Comparison of ENCODE assay signal across 24 mouse cellular contexts in the genomic region with DNA sequence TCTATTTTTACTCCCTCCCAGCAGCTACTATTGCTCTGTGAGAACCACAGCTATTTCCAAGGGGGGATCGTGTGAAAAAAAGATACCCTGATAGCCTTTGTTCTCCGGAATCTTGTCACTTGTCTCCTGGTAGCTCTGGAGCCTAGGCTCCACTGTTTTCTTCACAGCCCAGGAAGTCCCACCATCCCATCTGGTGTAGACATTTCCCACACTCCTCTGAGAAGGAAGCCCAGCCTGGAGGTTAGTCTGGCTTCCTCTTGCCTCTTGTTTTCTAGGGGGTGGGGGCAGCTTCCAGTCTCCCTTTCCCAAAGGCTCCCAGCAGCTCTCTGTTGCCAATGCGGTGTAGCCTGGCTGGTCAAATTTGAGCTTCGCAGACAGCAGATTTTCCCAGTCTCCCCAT.
A peak's percentile ranks its signal among the peaks of the same experiment; 100 is the strongest.
DNase-seq lines count a peak whose midpoint lies in the region; ATAC-seq and TF ChIP-seq lines count a peak whose summit lies in the region.
"Had no signal": no experiment of that assay in that cellular context is flagged by ENCODE, and none has a peak within 500 bp of the region (broad histone marks: within the 10 kb centered on the region; RNA-seq: fewer than 3 reads in every experiment).

No protein-coding gene starts in this region.

- H3K27ac ChIP-seq in heart, adult 2 months = peak overlapping the region; percentile 44
- H3K27ac ChIP-seq in hindbrain, embryonic 10.5 days = peak overlapping the region; percentile 23; the same call in 1 of the 2 replicates
- H3K27ac ChIP-seq in hindbrain, embryonic 16.5 days (ENCODE audit: low read depth, low read length) = no peak overlapping the region
- H3K27ac ChIP-seq in stomach, embryonic 14.5 days (ENCODE audit: low read length) = peak overlapping the region; percentile 61; the same call in 1 of the 2 replicates
- no peak overlapping the region for H3K27ac ChIP-seq in stomach, postnatal 0 days (replicated peaks)
- H3K27ac ChIP-seq in thymus, adult 2 months (ENCODE audit: control insufficient read depth, insufficient read depth, low read length) = no peak overlapping the region
- H3K27ac ChIP-seq: embryonic facial prominence, embryonic 15.5 days; hindbrain, embryonic 15.5 days; limb, embryonic 15.5 days; liver, embryonic 14.5 days; midbrain, embryonic 12.5 days; neural tube, embryonic 15.5 days had no signal

- no peak overlapping the region for H3K4me2 ChIP-seq in hindbrain, embryonic 16.5 days (ENCODE audit: low read length)
- H3K4me2 ChIP-seq in stomach, embryonic 14.5 days (replicated peaks; ENCODE audit: low read depth, low read length) = no peak overlapping the region
- no peak overlapping the region for H3K4me2 ChIP-seq in stomach, postnatal 0 days (replicated peaks; ENCODE audit: low read depth)
- H3K4me2 ChIP-seq: embryonic facial prominence, embryonic 15.5 days; hindbrain, embryonic 15.5 days; limb, embryonic 15.5 days; midbrain, embryonic 12.5 days; neural tube, embryonic 15.5 days had no signal

- H3K9ac ChIP-seq in heart, adult 2 months (ENCODE audit: low read depth, low read length) = no peak overlapping the region
- no peak overlapping the region for H3K9ac ChIP-seq in hindbrain, embryonic 16.5 days (ENCODE audit: low read depth, low read length)
- H3K9ac ChIP-seq in stomach, embryonic 14.5 days (replicated peaks; ENCODE audit: low read depth, low read length) = no peak overlapping the region
- no peak overlapping the region for H3K9ac ChIP-seq in stomach, postnatal 0 days (ENCODE audit: low read length)
- H3K9ac ChIP-seq: embryonic facial prominence, embryonic 15.5 days; hindbrain, embryonic 15.5 days; limb, embryonic 15.5 days; liver, embryonic 14.5 days; midbrain, embryonic 12.5 days; neural tube, embryonic 15.5 days had no signal

- no peak overlapping the region for H3K4me3 ChIP-seq in heart, adult 2 months
- no peak overlapping the region for H3K4me3 ChIP-seq in hindbrain, embryonic 10.5 days
- no peak overlapping the region for H3K4me3 ChIP-seq in hindbrain, embryonic 16.5 days (ENCODE audit: low read length)
- no peak overlapping the region for H3K4me3 ChIP-seq in stomach, embryonic 14.5 days (ENCODE audit: low read depth, low read length)
- no peak overlapping the region for H3K4me3 ChIP-seq in stomach, postnatal 0 days (ENCODE audit: low read depth, low read length)
- H3K4me3 ChIP-seq in thymus, adult 2 months (ENCODE audit: control insufficient read depth, insufficient read depth, low read length) = no peak overlapping the region
- H3K4me3 ChIP-seq: embryonic facial prominence, embryonic 15.5 days; hindbrain, embryonic 15.5 days; limb, embryonic 15.5 days; midbrain, embryonic 12.5 days; neural tube, embryonic 15.5 days had no signal

- no peak for TF ChIP-seq EP300 in heart, adult 2 months (IDR thresholded peaks at IDR 0.05; ENCODE audit: insufficient read depth, low read depth, low read length)
- TF ChIP-seq EP300 in stomach, postnatal 0 days (optimal IDR thresholded peaks at IDR 0.05) = no peak

- no peak for DNase-seq in heart, adult 2 months
- DNase-seq in heart, postnatal 14 days = no peak
- DNase-seq in hindbrain, embryonic 10.5 days (ENCODE audit: low spot score) = no peak
- DNase-seq in stomach, postnatal 0 days (ENCODE audit: low spot score) = no peak
- no peak for DNase-seq in urinary bladder, postnatal 25 days (ENCODE audit: low spot score)
- no peak for DNase-seq in thymus, adult 2 months
- DNase-seq: adrenal gland, postnatal 25 days; cerebellum, adult 9-10 months; kidney, adult 18-20 months; kidney, postnatal 4 days; layer of hippocampus, adult 9-11 months; lung, postnatal 10 days; right cerebral cortex, adult 18-20 months; thymus, postnatal 14 days had no signal

- WGBS in heart, adult 2 months = 42% methylated on average over 4 of the region's 4 CpGs
- WGBS in hindbrain, embryonic 10.5 days = 80% methylated on average over 4 of the region's 4 CpGs
- WGBS in hindbrain, embryonic 16.5 days = 74% methylated on average over 4 of the region's 4 CpGs
- WGBS in stomach, embryonic 14.5 days = 54% methylated on average over 4 of the region's 4 CpGs
- WGBS in stomach, postnatal 0 days = 46% methylated on average over 4 of the region's 4 CpGs
- WGBS in thymus, adult 2 months = 94% methylated on average over 4 of the region's 4 CpGs

- no peak for TF ChIP-seq POLR2A in heart, adult 2 months (IDR thresholded peaks at IDR 0.05; ENCODE audit: insufficient read depth, low read depth, low read length)
- no peak for TF ChIP-seq POLR2A in thymus, adult 2 months (IDR thresholded peaks at IDR 0.05; ENCODE audit: control insufficient read depth, extremely low read depth, insufficient read depth, low read length, poor library complexity)

- H3K9me3 ChIP-seq in hindbrain, embryonic 10.5 days = no peaks in the 10 kb centered on the region
- no peaks in the 10 kb centered on the region for H3K9me3 ChIP-seq in hindbrain, embryonic 16.5 days (ENCODE audit: control insufficient read depth, low read length)
- no peaks in the 10 kb centered on the region for H3K9me3 ChIP-seq in stomach, embryonic 14.5 days (ENCODE audit: control insufficient read depth, low read depth, low read length)
- no peaks in the 10 kb centered on the region for H3K9me3 ChIP-seq in stomach, postnatal 0 days (ENCODE audit: control insufficient read depth, low read length)
- H3K9me3 ChIP-seq: embryonic facial prominence, embryonic 15.5 days; hindbrain, embryonic 15.5 days; limb, embryonic 15.5 days; midbrain, embryonic 12.5 days; neural tube, embryonic 15.5 days had no signal

- H3K27me3 ChIP-seq in heart, adult 2 months (ENCODE audit: control insufficient read depth, insufficient read depth, low read length) = no peaks in the 10 kb centered on the region
- peaks cover 12% of the 10 kb centered on the region for H3K27me3 ChIP-seq in hindbrain, embryonic 10.5 days (ENCODE audit: insufficient read depth, poor library complexity, severe bottlenecking)
- no peaks in the 10 kb centered on the region; the same call in 1 of the 2 replicates for H3K27me3 ChIP-seq in hindbrain, embryonic 16.5 days (replicated peaks; ENCODE audit: control insufficient read depth, insufficient read depth, low read length)
- no peaks in the 10 kb centered on the region for H3K27me3 ChIP-seq in stomach, embryonic 14.5 days (ENCODE audit: control insufficient read depth, insufficient read depth, low read length)
- H3K27me3 ChIP-seq in stomach, postnatal 0 days (ENCODE audit: control insufficient read depth, insufficient read depth, low read length) = no peaks in the 10 kb centered on the region
- H3K27me3 ChIP-seq in thymus, adult 2 months (ENCODE audit: control insufficient read depth, insufficient read depth, low read length) = no peaks in the 10 kb centered on the region
- H3K27me3 ChIP-seq: embryonic facial prominence, embryonic 15.5 days; hindbrain, embryonic 15.5 days; limb, embryonic 15.5 days; neural tube, embryonic 15.5 days had no signal

- no peaks in the 10 kb centered on the region for H3K36me3 ChIP-seq in heart, adult 2 months (ENCODE audit: control insufficient read depth, insufficient read depth, low read length)
- H3K36me3 ChIP-seq in hindbrain, embryonic 10.5 days = no peaks in the 10 kb centered on the region
- no peaks in the 10 kb centered on the region for H3K36me3 ChIP-seq in hindbrain, embryonic 16.5 days (ENCODE audit: control insufficient read depth, insufficient read depth, low read length)
- H3K36me3 ChIP-seq in stomach, embryonic 14.5 days (ENCODE audit: control insufficient read depth, insufficient read depth, low read length) = no peaks in the 10 kb centered on the region
- no peaks in the 10 kb centered on the region for H3K36me3 ChIP-seq in stomach, postnatal 0 days (ENCODE audit: control insufficient read depth, insufficient read depth, low read length)
- no peaks in the 10 kb centered on the region for H3K36me3 ChIP-seq in thymus, adult 2 months (ENCODE audit: control insufficient read depth, insufficient read depth, low read length)
- H3K36me3 ChIP-seq: embryonic facial prominence, embryonic 15.5 days; hindbrain, embryonic 15.5 days; limb, embryonic 15.5 days; midbrain, embryonic 12.5 days; neural tube, embryonic 15.5 days had no signal

- no peaks in the 10 kb centered on the region for H3K4me1 ChIP-seq in heart, adult 2 months (ENCODE audit: control insufficient read depth, insufficient read depth, low read length)
- no peaks in the 10 kb centered on the region for H3K4me1 ChIP-seq in hindbrain, embryonic 10.5 days (replicated peaks)
- no peaks in the 10 kb centered on the region for H3K4me1 ChIP-seq in hindbrain, embryonic 16.5 days (ENCODE audit: control insufficient read depth, insufficient read depth, low read depth, low read length)
- peaks cover 15% of the 10 kb centered on the region for H3K4me1 ChIP-seq in stomach, embryonic 14.5 days (ENCODE audit: control insufficient read depth, insufficient read depth, low read length)
- H3K4me1 ChIP-seq in stomach, postnatal 0 days (replicated peaks; ENCODE audit: control insufficient read depth, insufficient read depth) = no peaks in the 10 kb centered on the region; the same call in 1 of the 2 replicates
- H3K4me1 ChIP-seq in thymus, adult 2 months (replicated peaks; ENCODE audit: control insufficient read depth, insufficient read depth, low read length) = no peaks in the 10 kb centered on the region
- H3K4me1 ChIP-seq: hindbrain, embryonic 15.5 days; midbrain, embryonic 12.5 days; neural tube, embryonic 15.5 days had no signal

- no peak for ATAC-seq in hindbrain, embryonic 16.5 days
- ATAC-seq in stomach, embryonic 14.5 days (ENCODE audit: insufficient number of reproducible peaks, insufficient read depth, low FRiP score, low read depth) = no peak
- ATAC-seq in stomach, postnatal 0 days (ENCODE audit: low FRiP score, low TSS enrichment) = no peak
- ATAC-seq: CD4-positive, CD25-positive, alpha-beta regulatory T cell, adult 4 months; forebrain, embryonic 14.5 days had no signal

- intact Hi-C loops in heart, adult 2 months (cut with DNase I) = no loop called here
- intact Hi-C loops in heart, postnatal 14 days (cut with DNase I) = no loop called here

- no peaks in the 10 kb centered on the region for H3K79me2 ChIP-seq in heart, adult 2 months (replicated peaks; ENCODE audit: control insufficient read depth, insufficient read depth, low read length)

- TF ChIP-seq CTCF in heart, adult 2 months (IDR thresholded peaks at IDR 0.05) = no peak
- no peak for TF ChIP-seq CTCF in stomach, postnatal 0 days (IDR thresholded peaks at IDR 0.05; ENCODE audit: low read depth)
- TF ChIP-seq CTCF in thymus, adult 2 months (IDR thresholded peaks at IDR 0.05; ENCODE audit: borderline replicate concordance, control insufficient read depth, extremely low read depth, insufficient read depth, low read length, poor library complexity) = no peak

Comparison
In these comparisons a context has a peak if more than half of its experiments do, and no peak if none do; other contexts are left out.
1. H3K27ac ChIP-seq: peak in heart, adult 2 months (single experiment), hindbrain, embryonic 10.5 days (single experiment) and stomach, embryonic 14.5 days (single experiment); none in hindbrain, embryonic 16.5 days (single experiment), stomach, postnatal 0 days (single experiment) and thymus, adult 2 months (single experiment).